Mouse (Mus musculus) cerebellum, postnatal 14 days (tissue): ENCODE data around the gene Slc30a6.

ENCODE experiments used
- DNase-seq, 2 experiments: peaks; one replicate each; pipeline ENCODE4 v3.0.0; 2021; ENCODE audit warnings: mixed read lengths in 2 of 2

Slc30a6 gene

GRCm38 (mm10) chr17:74395383-74396065, at the start of gene Slc30a6:
Slc30a6 (plus strand) TSS chr17:74395608.
- DNase-seq, result peak; percentile 97

- DNase-seq, result no peak
Observed at GRCm38 (mm10) chr17:74363592-74363991, 31.8 kb upstream of the Slc30a6 start.

- DNase-seq, result no peak
Observed at GRCm38 (mm10) chr17:74376916-74377315, 18.5 kb upstream of the Slc30a6 start.

GRCm38 (mm10) chr17:74386657-74387056, 8.8 kb upstream of the Slc30a6 start:
- no peak for DNase-seq

GRCm38 (mm10) chr17:74389847-74390246, 5.6 kb upstream of the Slc30a6 start:
- DNase-seq, result no peak

- DNase-seq, result no peak
Observed at GRCm38 (mm10) chr17:74394381-74394780, 1.0 kb upstream of the Slc30a6 start.

GRCm38 (mm10) chr17:74394855-74395254, 553 bp upstream of the Slc30a6 start:
- DNase-seq, result peak in 1 of 2 experiments; percentile 7

- no peak for DNase-seq
Observed at GRCm38 (mm10) chr17:74396766-74397165, 1.4 kb downstream of the Slc30a6 start.

- no peak for DNase-seq
Observed at GRCm38 (mm10) chr17:74397173-74397572, 1.8 kb downstream of the Slc30a6 start.

GRCm38 (mm10) chr17:74402486-74403222, 7.2 kb downstream of the Slc30a6 start:
- no peak for DNase-seq

- no peak for DNase-seq
Observed at GRCm38 (mm10) chr17:74406487-74406886, 11.1 kb downstream of the Slc30a6 start.

- DNase-seq, result no peak
Observed at GRCm38 (mm10) chr17:74409722-74410121, 14.3 kb downstream of the Slc30a6 start.

- no peak for DNase-seq
Observed at GRCm38 (mm10) chr17:74413324-74413723, 17.9 kb downstream of the Slc30a6 start.

GRCm38 (mm10) chr17:74414671-74415070, 19.3 kb downstream of the Slc30a6 start:
- DNase-seq, result no peak

GRCm38 (mm10) chr17:74416841-74417360, 21.5 kb downstream of the Slc30a6 start:
- no peak for DNase-seq

- DNase-seq, result no peak
Observed at GRCm38 (mm10) chr17:74418171-74418570, 22.8 kb downstream of the Slc30a6 start.

GRCm38 (mm10) chr17:74420656-74421055, 25.2 kb downstream of the Slc30a6 start:
- no peak for DNase-seq

GRCm38 (mm10) chr17:74424401-74425005, 29.1 kb downstream of the Slc30a6 start:
- DNase-seq, result peak; percentile 14 to 28

GRCm38 (mm10) chr17:74430074-74430473, 34.7 kb downstream of the Slc30a6 start:
- no peak for DNase-seq

GRCm38 (mm10) chr17:74431481-74431880, 36.1 kb downstream of the Slc30a6 start:
- DNase-seq, result peak; percentile 10 to 11

- DNase-seq, result no peak
Observed at GRCm38 (mm10) chr17:74432631-74433030, 37.2 kb downstream of the Slc30a6 start.

- DNase-seq, result no peak
Observed at GRCm38 (mm10) chr17:74437762-74438161, 42.4 kb downstream of the Slc30a6 start.

- no peak for DNase-seq
Observed at GRCm38 (mm10) chr17:74440486-74440885, 45.1 kb downstream of the Slc30a6 start.

GRCm38 (mm10) chr17:74449776-74450175, 54.4 kb downstream of the Slc30a6 start:
- DNase-seq, result no peak
